ENCODE assay signal across 8 mouse cellular contexts in the genomic region with DNA sequence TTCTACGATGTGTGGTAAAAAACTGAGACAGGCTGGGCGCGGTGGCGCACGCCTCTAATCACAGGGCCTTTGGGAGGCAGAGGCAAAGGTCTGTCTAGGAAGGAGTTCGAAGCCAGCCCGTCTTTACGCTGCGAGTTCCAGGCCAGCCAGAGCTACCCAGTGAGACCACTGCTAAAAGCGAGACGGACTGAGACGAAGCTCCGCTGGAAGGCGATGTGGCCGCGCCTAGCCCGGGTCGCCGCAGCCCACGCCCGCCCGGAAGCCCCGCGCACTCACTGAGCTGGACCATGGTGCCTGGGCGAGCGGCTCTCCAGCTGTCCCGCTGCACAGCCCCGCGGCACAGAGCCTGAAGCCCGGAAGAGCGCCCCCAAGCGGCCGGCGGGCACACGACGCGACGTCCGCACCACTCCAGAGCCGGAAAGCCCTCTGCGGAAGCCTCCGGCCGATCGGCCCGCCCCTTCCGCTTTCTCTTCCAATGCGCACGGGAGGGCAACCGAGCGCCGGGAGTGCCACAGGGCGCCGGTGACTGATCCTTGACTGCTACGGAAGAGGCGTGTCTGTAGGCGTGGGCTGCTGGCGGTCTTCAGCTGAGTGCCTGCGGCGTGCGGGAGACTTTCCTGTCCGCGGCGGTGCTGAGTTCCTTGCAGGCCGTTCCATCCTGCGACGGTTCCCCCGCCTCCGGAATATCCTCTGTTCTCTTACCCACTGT. TPM values are rescaled to one million over a fixed set of nuclear protein-coding genes. Genes with fewer than 3 reads are reported as not detected.
DNase-seq lines count a peak whose midpoint lies in the region; ATAC-seq and TF ChIP-seq lines count a peak whose summit lies in the region.

Gene Mrps16 (minus strand): TSS at position 430 of the 709 bp plus-strand sequence.

- peak within 1 kb of the TSS; percentile 98 for H3K9ac ChIP-seq in heart, embryonic 15.5 days
- H3K9ac ChIP-seq in liver, embryonic 14.5 days (replicated peaks): peak within 1 kb of the TSS; percentile 92
- peak within 1 kb of the TSS; percentile 86 for H3K9ac ChIP-seq in neural tube, embryonic 11.5 days (ENCODE audit: low read length)
- H3K9ac ChIP-seq in stomach, postnatal 0 days (ENCODE audit: low read length): peak within 1 kb of the TSS; percentile 88

- DNase-seq in CD8-positive naive resting alpha-beta T cell, adult 2 months (ENCODE audit: low read depth in 2 of 2, low spot score in 2 of 2): peak; percentile 88 to 90
- peak; percentile 94 for DNase-seq in c-Kit-positive CD71-negative TER-119-negative erythroid progenitor cells, embryonic 14.5 days (ENCODE audit: low read depth)
- peak; percentile 96 for DNase-seq in forebrain, embryonic 10.5 days (ENCODE audit: extremely low spot score, low spot score)
- DNase-seq in kidney, postnatal 25 days: peak; percentile 95 to 99
- peak; percentile 95 to 96 (median 95) for DNase-seq in liver, embryonic 14.5 days (ENCODE audit: low read depth in 3 of 3, low spot score in 3 of 3)
- DNase-seq in neural tube, embryonic 11.5 days (ENCODE audit: low spot score): peak; percentile 98
- peak; percentile 98 for DNase-seq in stomach, postnatal 0 days (ENCODE audit: low spot score)

- no peaks in the 10 kb centered on the region for H3K27me3 ChIP-seq in forebrain, embryonic 10.5 days (ENCODE audit: poor library complexity, severe bottlenecking)
- no peaks in the 10 kb centered on the region for H3K27me3 ChIP-seq in heart, embryonic 15.5 days
- H3K27me3 ChIP-seq in liver, embryonic 14.5 days (ENCODE audit: control insufficient read depth, insufficient read depth, low read length): no peaks in the 10 kb centered on the region
- H3K27me3 ChIP-seq in neural tube, embryonic 11.5 days (ENCODE audit: control insufficient read depth, insufficient read depth, low read length): no peaks in the 10 kb centered on the region
- H3K27me3 ChIP-seq in stomach, postnatal 0 days (ENCODE audit: control insufficient read depth, insufficient read depth, low read length): no peaks in the 10 kb centered on the region

- peaks cover 24% of the 10 kb centered on the region for H3K36me3 ChIP-seq in forebrain, embryonic 10.5 days (replicated peaks)
- H3K36me3 ChIP-seq in heart, embryonic 15.5 days: peaks cover 17% of the 10 kb centered on the region
- peaks cover 9% of the 10 kb centered on the region for H3K36me3 ChIP-seq in liver, embryonic 14.5 days (replicated peaks; ENCODE audit: control insufficient read depth, insufficient read depth, low read depth)
- H3K36me3 ChIP-seq in neural tube, embryonic 11.5 days (ENCODE audit: control insufficient read depth, insufficient read depth, low read length): no peaks in the 10 kb centered on the region
- 0 out of 2 replicates have a peak, but pooled peaks cover 5% of the 10 kb centered on the region for H3K36me3 ChIP-seq in stomach, postnatal 0 days (ENCODE audit: control insufficient read depth, insufficient read depth, low read length)

- H3K4me1 ChIP-seq in forebrain, embryonic 10.5 days: peaks cover 23% of the 10 kb centered on the region
- H3K4me1 ChIP-seq in heart, embryonic 15.5 days (replicated peaks): peaks cover 4% of the 10 kb centered on the region
- peaks cover 8 to 12% of the 10 kb centered on the region in 2 experiments for H3K4me1 ChIP-seq in liver, embryonic 14.5 days (replicated peaks; ENCODE audit: control insufficient read depth in 2 of 2, insufficient read depth in 2 of 2, low read length in 1 of 2)
- 0 out of 2 replicates have a peak, but pooled peaks cover 3% of the 10 kb centered on the region for H3K4me1 ChIP-seq in neural tube, embryonic 11.5 days (ENCODE audit: control insufficient read depth, insufficient read depth, low read length)
- no peaks in the 10 kb centered on the region for H3K4me1 ChIP-seq in stomach, postnatal 0 days (replicated peaks; ENCODE audit: control insufficient read depth, insufficient read depth)

- H3K4me3 ChIP-seq in forebrain, embryonic 10.5 days: peak within 1 kb of the TSS; percentile 82
- H3K4me3 ChIP-seq in heart, embryonic 15.5 days: peak within 1 kb of the TSS; percentile 92
- peak within 1 kb of the TSS; percentile 84 to 88 for H3K4me3 ChIP-seq in liver, embryonic 14.5 days (ENCODE audit: insufficient read depth in 1 of 2, low read depth in 2 of 2, low read length in 2 of 2)
- peak within 1 kb of the TSS; percentile 69 for H3K4me3 ChIP-seq in neural tube, embryonic 11.5 days (ENCODE audit: low read depth, low read length)
- H3K4me3 ChIP-seq in stomach, postnatal 0 days (ENCODE audit: low read depth, low read length): peak within 1 kb of the TSS; percentile 78

- H3K9me3 ChIP-seq in forebrain, embryonic 10.5 days: no peaks in the 10 kb centered on the region
- H3K9me3 ChIP-seq in heart, embryonic 15.5 days (replicated peaks): no peaks in the 10 kb centered on the region
- H3K9me3 ChIP-seq in liver, embryonic 14.5 days (ENCODE audit: control insufficient read depth, low read length): no peaks in the 10 kb centered on the region
- no peaks in the 10 kb centered on the region for H3K9me3 ChIP-seq in neural tube, embryonic 11.5 days (ENCODE audit: control insufficient read depth, low read length)
- no peaks in the 10 kb centered on the region for H3K9me3 ChIP-seq in stomach, postnatal 0 days (ENCODE audit: control insufficient read depth, low read length)

- under 1% methylated on average over 68 of the region's 68 CpGs for WGBS in forebrain, embryonic 10.5 days
- WGBS in heart, embryonic 15.5 days: under 1% methylated on average over 68 of the region's 68 CpGs
- whole genome bisulfite sequencing in liver, embryonic 14.5 days (ENCODE audit: insufficient replicate concordance): under 1% methylated on average over 68 of the region's 68 CpGs
- under 1% methylated on average over 66 of the region's 68 CpGs for WGBS in neural tube, embryonic 11.5 days
- WGBS in stomach, postnatal 0 days: under 1% methylated on average over 64 of the region's 68 CpGs

- H3K27ac ChIP-seq in forebrain, embryonic 10.5 days: peak within 1 kb of the TSS; percentile 95
- H3K27ac ChIP-seq in heart, embryonic 15.5 days: peak within 1 kb of the TSS; percentile 93
- peak within 1 kb of the TSS; percentile 41 for H3K27ac ChIP-seq in liver, embryonic 14.5 days
- peak within 1 kb of the TSS; percentile 75 for H3K27ac ChIP-seq in neural tube, embryonic 11.5 days (ENCODE audit: low read depth, low read length)
- peak within 1 kb of the TSS; percentile 86 for H3K27ac ChIP-seq in stomach, postnatal 0 days (replicated peaks)

- peak within 1 kb of the TSS; percentile 69 for H3K4me2 ChIP-seq in heart, embryonic 15.5 days
- H3K4me2 ChIP-seq in liver, embryonic 14.5 days (ENCODE audit: low read depth): peak within 1 kb of the TSS; percentile 83
- H3K4me2 ChIP-seq in neural tube, embryonic 11.5 days (ENCODE audit: low read depth): peak within 1 kb of the TSS; percentile 53
- H3K4me2 ChIP-seq in stomach, postnatal 0 days (replicated peaks; ENCODE audit: low read depth): peak within 1 kb of the TSS; percentile 58

- peak; percentile 97 for ATAC-seq in heart, embryonic 15.5 days (replicated peaks; ENCODE audit: insufficient number of reproducible peaks, insufficient read depth, low FRiP score, low read depth)
- ATAC-seq in liver, embryonic 14.5 days (ENCODE audit: insufficient read depth): peak; percentile 88
- peak; percentile 94 for ATAC-seq in neural tube, embryonic 11.5 days (ENCODE audit: insufficient read depth, low FRiP score, low TSS enrichment)
- peak; percentile 98 for ATAC-seq in stomach, postnatal 0 days (ENCODE audit: low FRiP score, low TSS enrichment)

- TF ChIP-seq EP300 in liver, embryonic 14.5 days (IDR thresholded peaks at IDR 0.05; ENCODE audit: low read depth): peak; percentile 47; the same call in 1 of the 2 replicates
- no peak for TF ChIP-seq EP300 in stomach, postnatal 0 days (optimal IDR thresholded peaks at IDR 0.05)

- TF ChIP-seq CTCF in liver, embryonic 14.5 days (IDR thresholded peaks at IDR 0.05; ENCODE audit: low read depth): peak; percentile 90
- peak; percentile 93 for TF ChIP-seq CTCF in stomach, postnatal 0 days (IDR thresholded peaks at IDR 0.05; ENCODE audit: low read depth)

RNA-seq across cellular contexts. Expression of gene Mrps16, which starts in this region (rescaled TPM):
- 78.0 and 78.5 TPM in 2 replicates for polyA plus RNA-seq in forebrain, embryonic 10.5 days (2016; fragmentation: Nextera tagmentation; extraction: Ambion mirVana)
- polyA plus RNA-seq in heart, embryonic 15.5 days (2015; fragmentation: Nextera tagmentation; extraction: Ambion mirVana): 88.5 and 98.2 TPM in 2 replicates
- 19.0 and 22.9 TPM in 2 replicates for polyA plus RNA-seq in liver, embryonic 14.5 days (2012; rRNA removed)
- polyA plus RNA-seq in liver, embryonic 14.5 days (2014; fragmentation: Nextera tagmentation; extraction: Ambion mirVana): 58.1 and 61.0 TPM in 2 replicates
- polyA plus RNA-seq in neural tube, embryonic 11.5 days (2014; fragmentation: Nextera tagmentation; extraction: Ambion mirVana): 75.0 and 75.6 TPM in 2 replicates
- 65.0 and 77.4 TPM in 2 replicates for polyA plus RNA-seq in stomach, postnatal 0 days (2015; fragmentation: Nextera tagmentation; extraction: Ambion mirVana)

Comparison
In these comparisons a context has a peak if more than half of its experiments do, and no peak if none do; other contexts are left out.
1. Peak in every context shown above with its lines: DNase-seq, ATAC-seq, H3K4me3 ChIP-seq and H3K27ac ChIP-seq.
2. H3K27ac ChIP-seq: peak in every context shown above with its lines; median percentile 95 in forebrain, embryonic 10.5 days; 93 in heart, embryonic 15.5 days; 86 in stomach, postnatal 0 days; 75 in neural tube, embryonic 11.5 days; 41 in liver, embryonic 14.5 days.